Mouse (Mus musculus): ENCODE measurements at regions not wholly inside any gene's neighbourhood (a gene's known extent, or its start where the extent isn't known, plus 50 kb on each side); places are given as distances from the start of the nearest gene placed in this dataset.
"Not testable (repeated sequence)": the region's sequence is repeated elsewhere in the genome, so short reads cannot be mapped to it uniquely, and the experiment has no call there.

GRCm38 (mm10) chr11:94870341-94870740 is 65.7 kb upstream of the Col1a1 start:
- Histone ChIP-seq H3K4me1 (ENCODE audit: control insufficient read depth in 1 of 2, insufficient read depth in 2 of 2, low read length in 2 of 2) (no peaks in the 10 kb centered on the region), H3K79me2 (ENCODE audit: control insufficient read depth, insufficient read depth, low read length, poor library complexity) (no peaks in the 10 kb centered on the region), H3K27me3 (ENCODE audit: control insufficient read depth in 1 of 2, insufficient read depth in 2 of 2, low read length in 2 of 2) (no peaks in the 10 kb centered on the region; a peak in 1 of 4 replicates), H3K9me3 (replicated peaks; ENCODE audit: insufficient read depth, low read length) (no peaks in the 10 kb centered on the region), H3K4me3 (ENCODE audit: control insufficient read depth in 1 of 2, insufficient read depth in 1 of 2, low read depth in 2 of 2, low read length in 2 of 2) (no peak overlapping the region), H3K27ac (ENCODE audit: control insufficient read depth, low read depth, low read length) (no peak overlapping the region), H3K36me3 (ENCODE audit: control insufficient read depth in 1 of 2, insufficient read depth in 2 of 2, low read length in 2 of 2) (no peaks in the 10 kb centered on the region), H3K9ac (ENCODE audit: control insufficient read depth, low read depth, low read length, poor library complexity, severe bottlenecking) (no peak overlapping the region)
- DNase-seq (ENCODE audit: low read depth, low spot score), result peak; percentile 53
- TF ChIP-seq MAX (IDR thresholded peaks at IDR 0.05; ENCODE audit: low read length), result no peak
- peak; percentile 38 for TF ChIP-seq SMC3 (IDR thresholded peaks at IDR 0.05; ENCODE audit: low read depth, low read length)
- TF ChIP-seq BHLHE40 (IDR thresholded peaks at IDR 0.05; ENCODE audit: borderline replicate concordance, low read depth, low read length), result no peak
- TF ChIP-seq NRF1 (IDR thresholded peaks at IDR 0.05; ENCODE audit: insufficient read depth, low read depth, low read length, poor library complexity, severe bottlenecking), result no peak
- TF ChIP-seq CTCF (IDR thresholded peaks at IDR 0.05 in 2 of 3, conservative IDR thresholded peaks at IDR 0.05 in 1 of 3; ENCODE audit: control insufficient read depth in 1 of 3, insufficient read depth in 1 of 3, low read depth in 2 of 3, low read length in 3 of 3, poor library complexity in 1 of 3, severe bottlenecking in 1 of 3), result peak; percentile 61 to 67 (median 63)

GRCm38 (mm10) chr11:94869866-94870265 is 66.2 kb upstream of the Col1a1 start:
- not testable (repeated sequence) for H3K4me1 ChIP-seq (ENCODE audit: control insufficient read depth in 1 of 2, insufficient read depth in 2 of 2, low read length in 2 of 2); H3K27me3 ChIP-seq (ENCODE audit: control insufficient read depth in 1 of 2, insufficient read depth in 2 of 2, low read length in 2 of 2); H3K36me3 ChIP-seq (ENCODE audit: control insufficient read depth in 1 of 2, insufficient read depth in 2 of 2, low read length in 2 of 2); H3K79me2 ChIP-seq (ENCODE audit: control insufficient read depth, insufficient read depth, low read length, poor library complexity); H3K9me3 ChIP-seq (replicated peaks; ENCODE audit: insufficient read depth, low read length); H3K9ac ChIP-seq (ENCODE audit: control insufficient read depth, low read depth, low read length, poor library complexity, severe bottlenecking); H3K27ac ChIP-seq (ENCODE audit: control insufficient read depth, low read depth, low read length); H3K4me3 ChIP-seq (ENCODE audit: control insufficient read depth in 1 of 2, insufficient read depth in 1 of 2, low read depth in 2 of 2, low read length in 2 of 2)
- TF ChIP-seq CTCF (IDR thresholded peaks at IDR 0.05 in 2 of 3, conservative IDR thresholded peaks at IDR 0.05 in 1 of 3; ENCODE audit: control insufficient read depth in 1 of 3, insufficient read depth in 1 of 3, low read depth in 2 of 3, low read length in 3 of 3, poor library complexity in 1 of 3, severe bottlenecking in 1 of 3) (peak; percentile 17 to 56 (median 40); a peak in 4 of 6 replicates), RAD21 (IDR thresholded peaks at IDR 0.05; ENCODE audit: low read depth, low read length) (peak; percentile 11)
- peak; percentile 54 for DNase-seq (ENCODE audit: low read depth, low spot score)

- no peaks in the 10 kb centered on the region for H3K4me1 ChIP-seq (ENCODE audit: control insufficient read depth in 1 of 2, insufficient read depth in 2 of 2, low read length in 2 of 2)
- DNase-seq (ENCODE audit: low read depth, low spot score), result peak; percentile 75
- no peaks in the 10 kb centered on the region for H3K36me3 ChIP-seq (ENCODE audit: control insufficient read depth in 1 of 2, insufficient read depth in 2 of 2, low read length in 2 of 2)
- no peaks in the 10 kb centered on the region for H3K79me2 ChIP-seq (ENCODE audit: control insufficient read depth, insufficient read depth, low read length, poor library complexity)
- H3K4me3 ChIP-seq (ENCODE audit: control insufficient read depth in 1 of 2, insufficient read depth in 1 of 2, low read depth in 2 of 2, low read length in 2 of 2), result no peak overlapping the region
- TF ChIP-seq CTCF (IDR thresholded peaks at IDR 0.05 in 2 of 3, conservative IDR thresholded peaks at IDR 0.05 in 1 of 3; ENCODE audit: control insufficient read depth in 1 of 3, insufficient read depth in 1 of 3, low read depth in 2 of 3, low read length in 3 of 3, poor library complexity in 1 of 3, severe bottlenecking in 1 of 3) (peak; percentile 75 to 96 (median 94)), POLR2A (IDR thresholded peaks at IDR 0.05; ENCODE audit: control insufficient read depth in 1 of 2, insufficient read depth in 1 of 2, low read depth in 1 of 2, low read length in 2 of 2, poor library complexity in 1 of 2) (no peak), MAZ (IDR thresholded peaks at IDR 0.05; ENCODE audit: low read depth, low read length) (no peak), ZC3H11A (IDR thresholded peaks at IDR 0.05; ENCODE audit: low read depth, low read length) (peak; percentile 51; the same call in 1 of the 2 replicates), RAD21 (IDR thresholded peaks at IDR 0.05; ENCODE audit: low read depth, low read length) (peak; percentile 74), SMC3 (IDR thresholded peaks at IDR 0.05; ENCODE audit: low read depth, low read length) (peak; percentile 81)
- H3K9ac ChIP-seq (ENCODE audit: control insufficient read depth, low read depth, low read length, poor library complexity, severe bottlenecking), result no peak overlapping the region
- H3K27ac ChIP-seq (ENCODE audit: control insufficient read depth, low read depth, low read length), result no peak overlapping the region
- peaks cover 0 to 4% of the 10 kb centered on the region in 2 experiments; a peak in 3 of 4 replicates for H3K27me3 ChIP-seq (ENCODE audit: control insufficient read depth in 1 of 2, insufficient read depth in 2 of 2, low read length in 2 of 2)
- H3K9me3 ChIP-seq (replicated peaks; ENCODE audit: insufficient read depth, low read length), result no peaks in the 10 kb centered on the region
Measured at GRCm38 (mm10) chr11:94866176-94866967, 69.7 kb upstream of the Col1a1 start.
